Mouse (Mus musculus): ENCODE results near the gene Uxs1. TPM values are rescaled to one million over a fixed set of nuclear protein-coding genes. Genes with fewer than 3 reads are reported as not detected.

Gene Uxs1
- polyA plus RNA-seq, 1 experiment = not detected

DNA sequence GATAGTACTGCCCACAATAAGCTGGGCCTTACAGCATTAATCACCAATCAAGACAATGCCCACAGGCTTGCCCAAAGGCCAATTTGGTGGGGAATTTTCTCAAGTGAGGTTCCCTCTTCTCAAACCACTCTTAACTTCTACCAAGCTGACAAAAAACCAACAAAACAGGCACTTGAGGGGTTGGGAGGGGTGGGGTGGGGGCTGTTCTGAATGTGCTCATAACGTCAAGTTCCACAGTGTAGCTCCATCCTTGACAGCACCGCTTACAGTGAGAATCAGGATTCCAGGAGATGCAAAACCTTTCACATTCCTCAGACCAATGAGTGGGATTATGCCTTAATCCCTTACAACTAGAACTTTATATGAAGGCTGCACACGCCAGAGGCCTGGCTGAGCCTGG lies 44.4 kb downstream of the Uxs1 start:
- Histone ChIP-seq H3K27ac (ENCODE audit: insufficient read depth, low read depth, low read length) (no peak overlapping the region), H3K4me3 (ENCODE audit: insufficient read depth, low read depth, low read length) (no peak overlapping the region), H3K4me1 (ENCODE audit: control insufficient read depth, insufficient read depth, low read length) (no peaks in the 10 kb centered on the region; the same call in 1 of the 2 replicates)
- no peak for TF ChIP-seq POLR2A (IDR thresholded peaks at IDR 0.05; ENCODE audit: insufficient read depth, low read depth, low read length)
- no peak for TF ChIP-seq CTCF (IDR thresholded peaks at IDR 0.05; ENCODE audit: insufficient read depth, low read depth, low read length)
- WGBS = 83% methylated on average over 3 of the region's 3 CpGs

DNA sequence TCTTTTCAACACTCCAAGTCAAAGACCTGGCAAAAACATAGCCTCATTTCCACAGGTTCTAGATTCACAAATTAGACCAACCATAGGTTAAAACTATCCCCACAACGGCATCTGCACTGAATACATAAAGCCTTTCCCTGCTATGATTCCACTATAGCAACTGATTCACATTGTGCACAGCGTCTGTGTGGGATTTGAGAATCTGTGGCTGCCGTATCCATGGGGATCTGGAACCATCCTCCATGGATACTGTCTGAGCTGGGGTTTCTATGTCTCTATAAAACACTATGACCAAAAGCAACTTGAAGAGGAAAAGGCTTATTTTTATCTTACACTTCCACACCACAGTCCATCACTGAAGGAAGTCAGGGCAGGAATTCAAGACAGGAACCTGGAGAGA lies 44.9 kb downstream of the Uxs1 start:
- 46% methylated on average over 3 of the region's 3 CpGs for WGBS
- Histone ChIP-seq H3K4me3 (ENCODE audit: insufficient read depth, low read depth, low read length) (no peak overlapping the region), H3K4me1 (ENCODE audit: control insufficient read depth, insufficient read depth, low read length) (no peaks in the 10 kb centered on the region; the same call in 1 of the 2 replicates), H3K27ac (ENCODE audit: insufficient read depth, low read depth, low read length) (no peak overlapping the region)
- TF ChIP-seq POLR2A (IDR thresholded peaks at IDR 0.05; ENCODE audit: insufficient read depth, low read depth, low read length) = no peak
- TF ChIP-seq CTCF (IDR thresholded peaks at IDR 0.05; ENCODE audit: insufficient read depth, low read depth, low read length) = no peak

DNA sequence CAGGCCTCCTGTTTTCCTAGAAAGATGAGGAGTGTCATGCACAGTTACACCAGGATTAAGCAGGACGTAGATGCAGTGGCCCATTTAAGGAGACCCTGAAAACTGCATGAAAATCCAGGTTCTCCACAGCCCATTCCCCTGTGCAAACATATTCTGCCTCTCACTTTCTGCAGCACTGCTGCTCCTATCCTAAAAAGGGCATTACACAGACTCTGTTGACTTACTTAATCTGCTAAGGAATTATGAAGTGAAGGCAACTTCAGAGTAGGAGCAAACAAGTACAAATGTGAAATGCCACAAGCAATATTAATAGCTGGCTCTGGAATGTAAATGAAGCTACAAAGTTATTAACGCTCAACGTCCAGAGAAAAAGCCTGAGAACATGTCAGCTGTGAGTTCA lies 45.9 kb downstream of the Uxs1 start:
- H3K4me3 ChIP-seq (ENCODE audit: insufficient read depth, low read depth, low read length) = no peak overlapping the region
- 82% methylated on average over 3 of the region's 3 CpGs for WGBS
- TF ChIP-seq POLR2A (IDR thresholded peaks at IDR 0.05; ENCODE audit: insufficient read depth, low read depth, low read length) = no peak
- TF ChIP-seq CTCF (IDR thresholded peaks at IDR 0.05; ENCODE audit: insufficient read depth, low read depth, low read length) = no peak
- no peaks in the 10 kb centered on the region; the same call in 1 of the 2 replicates for H3K4me1 ChIP-seq (ENCODE audit: control insufficient read depth, insufficient read depth, low read length)
- no peak overlapping the region for H3K27ac ChIP-seq (ENCODE audit: insufficient read depth, low read depth, low read length)

DNA sequence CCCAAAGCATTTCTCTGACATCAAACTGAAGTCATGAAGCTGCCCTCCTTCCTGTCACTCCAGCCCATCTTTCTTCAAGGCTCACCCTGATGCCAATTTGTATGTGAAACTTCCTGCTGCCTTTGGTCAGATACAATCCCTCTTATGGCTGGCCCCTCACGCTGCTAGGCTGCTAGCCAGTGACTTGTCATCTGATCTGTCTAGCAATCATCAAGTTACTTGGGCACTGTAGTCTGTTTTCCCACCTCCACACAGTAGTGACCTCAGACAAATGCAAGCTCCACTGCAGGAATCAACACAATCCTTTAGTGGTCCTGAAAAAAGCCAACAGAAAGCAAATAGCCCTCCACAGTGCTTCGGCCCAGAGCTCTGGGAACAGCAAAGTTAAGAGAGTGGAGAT lies 46.4 kb downstream of the Uxs1 start:
- no peak overlapping the region for H3K4me3 ChIP-seq (ENCODE audit: insufficient read depth, low read depth, low read length)
- TF ChIP-seq POLR2A (IDR thresholded peaks at IDR 0.05; ENCODE audit: insufficient read depth, low read depth, low read length) (no peak), CTCF (IDR thresholded peaks at IDR 0.05; ENCODE audit: insufficient read depth, low read depth, low read length) (no peak)
- H3K27ac ChIP-seq (ENCODE audit: insufficient read depth, low read depth, low read length) = no peak overlapping the region
- WGBS = 78% methylated on average over 2 of the region's 2 CpGs
- no peaks in the 10 kb centered on the region; the same call in 1 of the 2 replicates for H3K4me1 ChIP-seq (ENCODE audit: control insufficient read depth, insufficient read depth, low read length)

DNA sequence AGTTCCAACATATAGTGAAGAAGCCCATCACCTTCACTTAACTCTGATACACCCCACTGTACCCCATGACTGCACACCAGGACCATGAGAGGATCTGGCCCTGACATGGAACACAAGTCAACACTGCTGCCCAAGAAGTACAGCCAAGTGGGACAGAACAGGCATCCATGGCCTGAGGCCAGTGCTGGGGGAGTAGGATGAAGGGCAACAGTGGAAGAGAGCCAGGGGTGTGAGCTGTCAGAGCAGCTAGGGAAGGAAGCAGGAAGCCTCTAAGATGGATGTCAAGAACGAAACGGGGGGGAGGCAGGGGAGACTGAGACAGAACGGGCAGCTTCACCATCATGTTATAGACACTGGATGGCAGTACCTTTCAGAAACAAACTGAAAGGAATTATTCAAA lies 51.5 kb downstream of the Uxs1 start:
- H3K4me1 ChIP-seq (ENCODE audit: control insufficient read depth, insufficient read depth, low read length) = no peaks in the 10 kb centered on the region
- H3K27ac ChIP-seq (ENCODE audit: insufficient read depth, low read depth, low read length) = no peak overlapping the region
- WGBS = 79% methylated on average over 3 of the region's 3 CpGs
- TF ChIP-seq POLR2A (IDR thresholded peaks at IDR 0.05; ENCODE audit: insufficient read depth, low read depth, low read length) (no peak), CTCF (IDR thresholded peaks at IDR 0.05; ENCODE audit: insufficient read depth, low read depth, low read length) (no peak)
- no peak overlapping the region for H3K4me3 ChIP-seq (ENCODE audit: insufficient read depth, low read depth, low read length)

DNA sequence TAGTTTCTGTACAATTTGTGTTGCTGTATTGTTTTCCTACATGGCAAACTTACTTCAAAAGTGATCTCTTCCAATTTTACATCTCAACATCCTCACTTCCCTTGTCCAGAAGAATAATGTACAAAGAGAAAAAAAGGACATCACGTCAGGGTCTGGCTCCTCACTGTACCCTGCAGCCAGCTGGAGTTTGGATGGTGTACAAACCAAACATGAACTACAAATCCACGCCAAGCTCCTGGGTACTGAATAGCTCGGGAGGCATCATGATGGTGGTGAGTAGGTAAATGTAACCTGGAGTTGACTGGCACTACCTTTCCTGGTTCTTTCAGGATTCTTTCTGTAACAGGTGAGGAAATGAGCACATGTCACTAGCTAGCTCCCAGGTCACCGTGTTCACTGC lies 53.5 kb downstream of the Uxs1 start:
- 77% methylated on average over 4 of the region's 4 CpGs for WGBS
- no peak overlapping the region for H3K27ac ChIP-seq (ENCODE audit: insufficient read depth, low read depth, low read length)
- TF ChIP-seq POLR2A (IDR thresholded peaks at IDR 0.05; ENCODE audit: insufficient read depth, low read depth, low read length) (no peak), CTCF (IDR thresholded peaks at IDR 0.05; ENCODE audit: insufficient read depth, low read depth, low read length) (no peak)
- no peaks in the 10 kb centered on the region; the same call in 1 of the 2 replicates for H3K4me1 ChIP-seq (ENCODE audit: control insufficient read depth, insufficient read depth, low read length)
- H3K4me3 ChIP-seq (ENCODE audit: insufficient read depth, low read depth, low read length) = no peak overlapping the region

DNA sequence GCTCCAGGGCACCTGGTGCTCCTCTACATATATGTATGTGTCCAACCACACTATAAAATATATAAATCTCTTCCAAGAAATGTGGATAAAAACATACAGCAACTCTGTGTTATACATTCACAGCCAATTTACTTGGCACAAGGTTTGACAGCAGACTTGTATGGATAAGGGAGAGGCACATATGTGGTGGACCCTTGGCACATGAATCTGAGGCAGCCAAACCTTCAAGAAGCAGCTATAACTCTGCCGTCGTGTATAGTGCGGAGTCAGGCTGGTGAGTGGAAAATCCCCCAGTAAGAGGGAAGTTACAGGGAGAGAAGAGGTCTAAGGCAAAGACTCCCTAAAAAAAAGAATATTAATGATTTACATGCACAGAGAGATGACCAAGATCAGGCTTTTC lies 54.9 kb downstream of the Uxs1 start:
- Histone ChIP-seq H3K4me1 (ENCODE audit: control insufficient read depth, insufficient read depth, low read length) (no peaks in the 10 kb centered on the region; the same call in 1 of the 2 replicates), H3K27ac (ENCODE audit: insufficient read depth, low read depth, low read length) (no peak overlapping the region), H3K4me3 (ENCODE audit: insufficient read depth, low read depth, low read length) (no peak overlapping the region)
- WGBS = 98% methylated on average over 3 of the region's 3 CpGs
- TF ChIP-seq CTCF (IDR thresholded peaks at IDR 0.05; ENCODE audit: insufficient read depth, low read depth, low read length) (no peak), POLR2A (IDR thresholded peaks at IDR 0.05; ENCODE audit: insufficient read depth, low read depth, low read length) (no peak)

DNA sequence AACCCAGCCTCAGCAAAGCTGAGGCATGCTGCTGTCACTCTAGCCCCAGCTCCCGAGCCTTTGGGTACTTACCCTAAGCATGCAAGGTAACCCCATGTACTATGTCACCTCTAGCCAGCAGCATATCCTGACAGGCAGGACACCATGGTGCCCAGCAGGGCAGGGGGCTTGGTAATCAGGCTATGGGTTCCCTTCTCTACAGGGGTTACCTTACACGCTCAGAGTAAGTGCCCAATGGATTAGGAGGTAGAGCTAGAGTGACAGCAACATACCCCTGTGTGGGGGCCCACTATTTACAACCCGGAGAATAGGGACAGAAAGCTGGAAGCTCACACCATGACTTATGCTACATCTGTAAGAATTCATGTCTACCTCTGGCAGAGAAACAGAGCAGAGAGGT lies 57.6 kb downstream of the Uxs1 start:
- Histone ChIP-seq H3K4me1 (ENCODE audit: control insufficient read depth, insufficient read depth, low read length) (no peaks in the 10 kb centered on the region; the same call in 1 of the 2 replicates), H3K27ac (ENCODE audit: insufficient read depth, low read depth, low read length) (no peak overlapping the region), H3K4me3 (ENCODE audit: insufficient read depth, low read depth, low read length) (no peak overlapping the region)
- no peak for TF ChIP-seq CTCF (IDR thresholded peaks at IDR 0.05; ENCODE audit: insufficient read depth, low read depth, low read length)
- no peak for TF ChIP-seq POLR2A (IDR thresholded peaks at IDR 0.05; ENCODE audit: insufficient read depth, low read depth, low read length)
- 94% methylated on average over 3 of the region's 3 CpGs for WGBS

DNA sequence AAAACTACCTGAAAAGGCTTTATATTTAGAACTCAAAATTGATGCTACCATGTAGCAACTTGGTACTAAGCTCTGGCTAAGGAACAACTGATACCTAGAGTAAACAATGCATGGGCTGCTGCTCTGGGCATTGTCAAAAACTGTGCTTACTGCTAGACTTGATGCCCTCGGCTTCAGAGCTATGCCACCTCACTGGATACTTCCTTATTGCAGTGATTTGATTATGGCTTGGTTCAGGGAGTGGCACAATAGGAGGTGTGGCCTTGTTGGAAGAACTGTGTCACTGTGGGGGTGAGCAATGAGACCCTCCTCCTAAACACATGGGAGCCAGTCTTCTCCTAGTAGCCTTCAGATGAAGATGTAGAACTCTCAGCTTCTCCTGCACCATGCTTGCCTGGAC lies 58.3 kb downstream of the Uxs1 start:
- Histone ChIP-seq H3K27ac (ENCODE audit: insufficient read depth, low read depth, low read length) (no peak overlapping the region), H3K4me1 (ENCODE audit: control insufficient read depth, insufficient read depth, low read length) (no peaks in the 10 kb centered on the region; the same call in 1 of the 2 replicates), H3K4me3 (ENCODE audit: insufficient read depth, low read depth, low read length) (no peak overlapping the region)
- 40% methylated on average over 1 of the region's 1 CpGs for WGBS
- TF ChIP-seq POLR2A (IDR thresholded peaks at IDR 0.05; ENCODE audit: insufficient read depth, low read depth, low read length) (no peak), CTCF (IDR thresholded peaks at IDR 0.05; ENCODE audit: insufficient read depth, low read depth, low read length) (no peak)

Measured in olfactory bulb, adult 2 months (tissue).